Mouse (Mus musculus): Measurements from ENCODE around the gene Stim2. TPM values are rescaled to one million over a fixed set of nuclear protein-coding genes. Genes with fewer than 3 reads are reported as not detected.

Stim2 gene
- polyA plus RNA-seq (2017; shearing (Covaris generic)), result 10 to 100 TPM; 37.4 to 60.3 TPM

GRCm38 (mm10) chr5:53998146-53998742 lies at the start of gene Stim2:
TSS of gene Stim2 (plus strand) at chr5:53998499.

Other genes starting within 250 kb of the Stim2 start
- gene Tbc1d19, start 188.9 kb upstream of the Stim2 start, polyA plus RNA-seq (2017; shearing (Covaris generic)), result 1 to 10 TPM; 3.8 to 4.7 TPM

Data from activated CD4-positive, CD25-positive, alpha-beta regulatory T cell (primary cell).